Mouse (Mus musculus) neural tube, embryonic 13.5 days (tissue): ENCODE results near the gene Fam83e. TPM values are rescaled to one million over a fixed set of nuclear protein-coding genes. Genes with fewer than 3 reads are reported as not detected.

ENCODE experiments used
- ATAC-seq: fragments of 200-750 bp; cut with Nextera tagmentation; 2 replicates; pipeline ENCODE4 v1.8.0; 2017; ENCODE audit warnings: low read depth, mild to moderate bottlenecking, moderate TSS enrichment, moderate library complexity
- H3K27ac ChIP-seq: fragments of 300-500 bp; sonication (generic); replicated peaks from 2 replicates; pipeline ENCODE4 v1.5.1; 2015; ENCODE audit warnings: moderate library complexity, mild to moderate bottlenecking, inconsistent platforms
- H3K27me3 ChIP-seq: fragments of 300-500 bp; sonication (generic); 2 replicates; pipeline ENCODE4 v1.6.1; 2015; ENCODE audit warnings: mild to moderate bottlenecking, inconsistent platforms
- H3K36me3 ChIP-seq: fragments of 300-500 bp; sonication (generic); 2 replicates; pipeline ENCODE4 v1.6.1; 2015; ENCODE audit warnings: mild to moderate bottlenecking, inconsistent platforms
- H3K4me1 ChIP-seq: fragments of 300-500 bp; sonication (generic); replicated peaks from 2 replicates; pipeline ENCODE4 v1.6.1; 2015; ENCODE audit warnings: inconsistent platforms
- H3K4me2 ChIP-seq: fragments of 300-500 bp; sonication (generic); 2 replicates; pipeline ENCODE4 v1.6.1; 2015; ENCODE audit warnings: inconsistent platforms, mild to moderate bottlenecking, moderate library complexity
- H3K4me3 ChIP-seq: fragments of 300-500 bp; sonication (generic); 2 replicates; pipeline ENCODE4 v1.5.1; 2015; ENCODE audit warnings: mild to moderate bottlenecking, inconsistent platforms
- H3K9ac ChIP-seq: fragments of 300-500 bp; sonication (generic); 2 replicates; pipeline ENCODE4 v1.6.1; 2015; ENCODE audit warnings: moderate library complexity, mild to moderate bottlenecking, inconsistent platforms
- H3K9me3 ChIP-seq: fragments of 300-500 bp; sonication (generic); 2 replicates; pipeline ENCODE4 v1.6.1; 2016; ENCODE audit warnings: inconsistent platforms
- WGBS: fragments of 180-500 bp; shearing (Covaris S2); methylation state at CpG from one replicate; pipeline ENCODE4 v1.1.7; 2015; 5-methylcytosine and 5-hydroxymethylcytosine counted together
- polyA plus RNA-seq: library from polyadenylated mRNA; unstranded; fragments of >200 nt; fragmentation: Nextera tagmentation; extraction: Ambion mirVana; gene quantifications from 2 replicates; pipeline ENCODE4 v1.2.1, GENCODE M21; 2015

Gene Fam83e
- polyA plus RNA-seq, 1 experiment from 2014 or later = 0.39 TPM

- H3K27me3 ChIP-seq = no peaks in the 10 kb centered on the region
- H3K4me1 ChIP-seq = peaks cover 12% of the 10 kb centered on the region; the same call in 1 of the 2 replicates
- no peak for ATAC-seq
- no peaks in the 10 kb centered on the region for H3K9me3 ChIP-seq
- H3K36me3 ChIP-seq = no peaks in the 10 kb centered on the region
- H3K9ac ChIP-seq = 0 out of 2 replicates have a peak overlapping the region, but pooled peaks have one; percentile 43
- no peak overlapping the region for H3K4me2 ChIP-seq
- H3K27ac ChIP-seq = 0 out of 2 replicates have a peak overlapping the region, but pooled peaks have one; percentile 1
- H3K4me3 ChIP-seq = no peak overlapping the region
- WGBS = 50% methylated on average over 8 of the region's 10 CpGs
These were observed 28.4 kb downstream of the Fam83e start for GRCm38 (mm10) chr7:45749401-45749800.

DNA sequence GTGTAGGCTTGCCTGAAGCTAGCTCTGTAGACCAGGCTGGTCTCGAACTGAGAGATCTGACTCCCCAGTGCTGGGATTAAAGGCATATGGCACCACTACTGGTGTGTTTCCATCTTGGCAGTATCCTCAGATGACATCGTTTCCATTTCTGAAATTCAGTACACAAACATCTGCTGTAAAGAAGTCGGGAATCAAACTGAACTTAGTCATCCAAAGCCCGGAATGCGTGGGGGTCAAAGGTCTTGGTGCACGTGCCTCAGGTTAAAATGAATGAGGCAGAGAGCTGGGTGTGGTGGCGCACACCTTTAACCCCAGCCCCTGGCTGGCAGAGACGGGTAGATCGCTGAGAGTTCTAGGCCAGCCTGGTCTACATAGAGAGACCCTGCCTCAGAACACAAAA lies 29.1 kb downstream of the Fam83e start:
- WGBS = 83% methylated on average over 9 of the region's 9 CpGs
- Histone ChIP-seq H3K36me3 (no peaks in the 10 kb centered on the region), H3K4me2 (no peak overlapping the region), H3K27me3 (no peaks in the 10 kb centered on the region), H3K4me1 (peaks cover 12% of the 10 kb centered on the region; the same call in 1 of the 2 replicates), H3K4me3 (no peak overlapping the region), H3K9ac (no peak overlapping the region), H3K9me3 (no peaks in the 10 kb centered on the region), H3K27ac (no peak overlapping the region)
- ATAC-seq = no peak

- Histone ChIP-seq H3K4me1 (peaks cover 6% of the 10 kb centered on the region), H3K27ac (no peak overlapping the region), H3K4me3 (no peak overlapping the region), H3K9ac (no peak overlapping the region), H3K9me3 (no peaks in the 10 kb centered on the region), H3K36me3 (no peaks in the 10 kb centered on the region), H3K27me3 (peaks cover 33% of the 10 kb centered on the region), H3K4me2 (no peak overlapping the region)
- no peak for ATAC-seq
- WGBS = 60% methylated on average over 6 of the region's 6 CpGs
These were observed 34.7 kb downstream of the Fam83e start for GRCm38 (mm10) chr7:45755703-45756102.

DNA sequence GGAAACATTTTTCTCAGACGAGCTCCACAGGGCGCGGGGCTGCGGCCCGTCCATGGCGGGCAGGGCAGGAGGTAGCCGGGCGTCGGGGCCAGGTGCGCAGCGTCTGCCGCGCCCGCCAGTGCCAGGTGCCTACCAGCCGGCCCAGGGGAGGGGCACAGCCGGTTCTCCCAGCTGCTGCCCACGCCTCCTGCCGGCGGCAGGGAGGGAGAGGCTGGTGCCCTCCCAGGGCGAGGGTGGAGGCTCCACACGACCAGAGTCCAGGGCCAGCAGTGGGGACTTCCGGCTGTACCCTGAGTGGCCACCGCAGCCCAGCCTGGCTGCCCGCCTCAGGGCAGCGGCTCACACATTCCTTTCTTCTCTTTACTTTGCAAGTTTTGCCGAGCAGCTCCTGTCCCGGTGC lies 38.4 kb downstream of the Fam83e start:
- no peak for ATAC-seq
- Histone ChIP-seq H3K27me3 (peaks cover 38% of the 10 kb centered on the region), H3K27ac (no peak overlapping the region), H3K4me3 (peak overlapping the region; percentile 6; the same call in 1 of the 2 replicates), H3K9me3 (no peaks in the 10 kb centered on the region), H3K9ac (peak overlapping the region; percentile 34; the same call in 1 of the 2 replicates), H3K36me3 (no peaks in the 10 kb centered on the region), H3K4me1 (peaks cover 6% of the 10 kb centered on the region), H3K4me2 (peak overlapping the region; percentile 30)
- 5% methylated on average over 26 of the region's 27 CpGs for WGBS

- no peaks in the 10 kb centered on the region for H3K36me3 ChIP-seq
- no peaks in the 10 kb centered on the region for H3K9me3 ChIP-seq
- no peak overlapping the region for H3K4me3 ChIP-seq
- 68% methylated on average over 5 of the region's 5 CpGs for WGBS
- no peak overlapping the region for H3K4me2 ChIP-seq
- ATAC-seq = no peak
- H3K9ac ChIP-seq = no peak overlapping the region
- peaks cover 6% of the 10 kb centered on the region for H3K4me1 ChIP-seq
- H3K27ac ChIP-seq = no peak overlapping the region
- peaks cover 38% of the 10 kb centered on the region for H3K27me3 ChIP-seq
These were observed 39.1 kb downstream of the Fam83e start for GRCm38 (mm10) chr7:45760151-45760550.

DNA sequence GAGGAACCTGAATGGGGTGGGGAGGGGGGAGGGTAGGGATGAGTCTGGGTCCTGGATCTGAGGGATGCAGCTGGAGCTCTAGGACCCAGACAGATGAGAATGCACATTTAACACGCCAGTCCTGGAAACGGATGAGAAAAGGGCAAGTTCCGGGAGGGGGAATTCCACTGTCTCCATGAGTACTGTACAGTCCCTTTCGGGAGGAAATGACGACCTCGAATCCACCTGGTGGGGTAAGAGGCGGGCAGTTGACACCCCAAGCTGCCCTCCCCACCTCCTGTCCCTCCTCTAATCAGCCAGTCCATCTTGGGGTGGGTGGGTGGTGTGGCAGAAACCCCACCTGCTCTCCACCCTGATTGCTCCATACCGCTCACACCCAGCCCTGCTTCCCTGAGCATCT lies 45.0 kb downstream of the Fam83e start:
- WGBS = 67% methylated on average over 8 of the region's 8 CpGs
- no peak overlapping the region for H3K4me3 ChIP-seq
- no peaks in the 10 kb centered on the region for H3K9me3 ChIP-seq
- no peaks in the 10 kb centered on the region for H3K4me1 ChIP-seq
- no peak overlapping the region for H3K27ac ChIP-seq
- H3K4me2 ChIP-seq = no peak overlapping the region
- no peak for ATAC-seq
- H3K27me3 ChIP-seq = 0 out of 2 replicates have a peak, but pooled peaks cover 2% of the 10 kb centered on the region
- H3K9ac ChIP-seq = no peak overlapping the region
- no peaks in the 10 kb centered on the region for H3K36me3 ChIP-seq

- Histone ChIP-seq H3K4me3 (no peak overlapping the region), H3K9me3 (no peaks in the 10 kb centered on the region), H3K9ac (no peak overlapping the region), H3K27me3 (no peaks in the 10 kb centered on the region), H3K4me1 (no peaks in the 10 kb centered on the region), H3K36me3 (no peaks in the 10 kb centered on the region), H3K4me2 (no peak overlapping the region), H3K27ac (no peak overlapping the region)
- no peak for ATAC-seq
- 63% methylated on average over 8 of the region's 8 CpGs for WGBS
These were observed 45.8 kb downstream of the Fam83e start for GRCm38 (mm10) chr7:45766764-45767163.

DNA sequence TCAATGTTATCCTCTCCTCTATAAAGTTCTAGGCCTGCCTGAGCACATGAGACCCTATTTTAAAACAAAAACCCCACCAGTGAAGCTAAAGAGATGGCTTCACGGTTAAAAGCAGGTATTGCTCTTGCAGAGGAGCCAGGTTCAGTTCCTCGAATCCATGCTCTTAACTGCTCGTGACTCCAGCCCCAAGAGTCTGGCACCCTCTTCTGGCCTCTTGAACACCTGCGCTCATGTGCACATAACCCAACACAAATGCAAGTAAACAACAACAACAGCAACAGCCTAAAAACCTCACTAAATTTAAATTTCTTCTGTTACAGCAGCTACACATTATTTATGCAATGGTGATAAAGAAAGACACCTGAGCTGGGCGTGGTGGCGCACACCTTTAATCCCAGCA lies 46.5 kb downstream of the Fam83e start:
- Histone ChIP-seq H3K27ac (no peak overlapping the region), H3K4me1 (no peaks in the 10 kb centered on the region), H3K36me3 (no peaks in the 10 kb centered on the region), H3K4me3 (no peak overlapping the region), H3K27me3 (no peaks in the 10 kb centered on the region), H3K9me3 (no peaks in the 10 kb centered on the region), H3K9ac (no peak overlapping the region), H3K4me2 (no peak overlapping the region)
- 96% methylated on average over 6 of the region's 6 CpGs for WGBS
- no peak for ATAC-seq

GRCm38 (mm10) chr7:45770427-45771082 lies 49.5 kb downstream of the Fam83e start:
- H3K27ac ChIP-seq = no peak overlapping the region
- WGBS = 77% methylated on average over 8 of the region's 8 CpGs
- no peak for ATAC-seq

DNA sequence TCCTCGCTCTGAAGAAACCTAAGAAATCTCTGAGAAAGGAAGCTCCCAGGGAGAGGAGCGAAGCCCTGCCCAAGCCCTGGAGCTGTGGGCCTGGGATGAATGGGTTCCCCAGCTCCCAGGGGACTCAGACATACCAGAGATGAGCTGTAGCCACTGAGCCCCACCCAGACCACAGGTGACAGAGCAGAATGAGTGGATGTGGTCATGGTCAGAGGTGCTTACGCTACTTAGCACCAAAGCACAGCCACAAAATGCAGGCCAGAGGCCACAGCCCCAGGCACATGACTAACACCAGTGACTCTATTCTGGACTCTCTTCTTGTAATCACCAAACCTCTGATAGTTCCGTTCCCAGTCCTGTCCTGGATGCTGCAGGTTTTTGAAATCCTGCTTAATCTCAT lies 50.1 kb downstream of the Fam83e start:
- Histone ChIP-seq H3K4me1 (no peaks in the 10 kb centered on the region), H3K4me3 (no peak overlapping the region), H3K9me3 (no peaks in the 10 kb centered on the region), H3K27me3 (peaks cover 17% of the 10 kb centered on the region; the same call in 1 of the 2 replicates), H3K4me2 (no peak overlapping the region), H3K9ac (no peak overlapping the region), H3K27ac (no peak overlapping the region), H3K36me3 (no peaks in the 10 kb centered on the region)
- ATAC-seq = no peak
- 71% methylated on average over 4 of the region's 4 CpGs for WGBS

More at GRCm38 (mm10) chr7:45770427-45771082, 49.5 kb downstream of the Fam83e start:
- H3K4me3 ChIP-seq = no peak overlapping the region
- H3K27me3 ChIP-seq = peaks cover 17% of the 10 kb centered on the region; the same call in 1 of the 2 replicates
- H3K4me2 ChIP-seq = no peak overlapping the region
- no peak overlapping the region for H3K9ac ChIP-seq
- no peaks in the 10 kb centered on the region for H3K9me3 ChIP-seq
- no peaks in the 10 kb centered on the region for H3K4me1 ChIP-seq
- no peaks in the 10 kb centered on the region for H3K36me3 ChIP-seq

GRCm38 (mm10) chr7:45775237-45775636 lies 54.2 kb downstream of the Fam83e start:
- Histone ChIP-seq H3K27ac (no peak overlapping the region), H3K4me2 (no peak overlapping the region), H3K36me3 (no peaks in the 10 kb centered on the region), H3K9me3 (no peaks in the 10 kb centered on the region), H3K4me3 (no peak overlapping the region), H3K9ac (no peak overlapping the region), H3K27me3 (peaks cover 21% of the 10 kb centered on the region; the same call in 1 of the 2 replicates), H3K4me1 (peaks cover 8% of the 10 kb centered on the region; the same call in 1 of the 2 replicates)
- 83% methylated on average over 7 of the region's 7 CpGs for WGBS
- no peak for ATAC-seq
